Mouse (Mus musculus) heart, embryonic 12.5 days (tissue): ENCODE results near the gene Cep55. TPM values are rescaled to one million over a fixed set of nuclear protein-coding genes. Genes with fewer than 3 reads are reported as not detected.

ENCODE experiments used
- ATAC-seq: fragments of 200-750 bp; cut with Nextera tagmentation; 2 replicates; pipeline ENCODE4 v1.8.0; 2017; ENCODE audit warnings: moderate TSS enrichment, moderate library complexity; ENCODE audit not compliant: insufficient number of reproducible peaks, low FRiP score
- H3K27ac ChIP-seq: fragments of 300-500 bp; sonication (generic); 2 replicates; pipeline ENCODE4 v1.5.1; 2016; ENCODE audit warnings: mild to moderate bottlenecking, moderate library complexity; ENCODE audit not compliant: poor library complexity, severe bottlenecking
- H3K27me3 ChIP-seq: fragments of 300-500 bp; sonication (generic); replicated peaks from 2 replicates; pipeline ENCODE4 v1.6.1; 2016; ENCODE audit warnings: mild to moderate bottlenecking, moderate library complexity
- H3K36me3 ChIP-seq: fragments of 300-500 bp; sonication (generic); 2 replicates; pipeline ENCODE4 v1.6.1; 2016; ENCODE audit warnings: mild to moderate bottlenecking, moderate library complexity
- H3K4me1 ChIP-seq: fragments of 300-500 bp; sonication (generic); replicated peaks from 2 replicates; pipeline ENCODE4 v1.6.1; 2016; ENCODE audit warnings: mild to moderate bottlenecking
- H3K4me2 ChIP-seq: fragments of 300-500 bp; sonication (generic); 2 replicates; pipeline ENCODE4 v1.6.1; 2016; ENCODE audit warnings: mild to moderate bottlenecking, moderate library complexity
- H3K4me3 ChIP-seq: fragments of 300-500 bp; sonication (generic); 2 replicates; pipeline ENCODE4 v1.5.1; 2016; ENCODE audit warnings: mild to moderate bottlenecking
- H3K9ac ChIP-seq: fragments of 300-500 bp; sonication (generic); 2 replicates; pipeline ENCODE4 v1.6.1; 2016; ENCODE audit warnings: mild to moderate bottlenecking, moderate library complexity
- H3K9me3 ChIP-seq: fragments of 300-500 bp; sonication (generic); replicated peaks from 2 replicates; pipeline ENCODE4 v1.6.1; 2016; ENCODE audit warnings: mild to moderate bottlenecking, moderate library complexity
- WGBS: fragments of 180-500 bp; shearing (Covaris S2); methylation state at CpG from one replicate; pipeline ENCODE4 v1.1.7; 2016; 5-methylcytosine and 5-hydroxymethylcytosine counted together
- polyA plus RNA-seq: library from polyadenylated mRNA; unstranded; fragments of >200 nt; fragmentation: Nextera tagmentation; extraction: Ambion mirVana; gene quantifications from 2 replicates; pipeline ENCODE4 v1.2.1, GENCODE M21; 2016

Cep55 gene
- 34.5 and 35.9 TPM in 2 replicates for polyA plus RNA-seq

GRCm38 (mm10) chr19:38054720-38055192 is at the start of gene Cep55:
Cep55 (plus strand) TSS chr19:38055011.
- WGBS = under 1% methylated on average over 36 of the region's 36 CpGs
- peak; percentile 94 for ATAC-seq
- Histone ChIP-seq H3K27ac (peak within 1 kb of the TSS; percentile 62), H3K9ac (peak within 1 kb of the TSS; percentile 77), H3K9me3 (no peaks in the 10 kb centered on the region), H3K36me3 (peaks cover 14% of the 10 kb centered on the region), H3K4me3 (peak within 1 kb of the TSS; percentile 70), H3K4me2 (peak within 1 kb of the TSS; percentile 78), H3K4me1 (peaks cover 3% of the 10 kb centered on the region; the same call in 1 of the 2 replicates), H3K27me3 (no peaks in the 10 kb centered on the region)

DNA sequence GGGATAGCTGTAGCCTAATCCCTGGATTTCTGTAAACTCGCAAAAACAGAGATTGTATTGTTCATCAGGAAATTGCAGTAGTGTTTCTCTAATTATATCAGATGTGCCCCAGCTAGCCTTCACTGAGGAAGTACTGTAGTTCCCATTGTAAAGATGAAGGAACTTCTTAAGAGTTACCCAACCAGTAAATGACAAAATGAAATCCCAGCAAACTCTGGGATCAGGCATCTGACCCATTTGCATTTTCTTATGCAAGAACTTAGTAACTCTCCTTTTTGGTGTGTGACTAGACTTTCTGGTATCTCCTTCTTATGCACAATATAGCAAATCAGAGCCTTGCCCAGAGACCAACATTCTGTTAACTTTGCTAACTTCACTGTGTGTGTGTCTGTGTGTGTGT is 43.4 kb upstream of the Cep55 start:
- no peak overlapping the region for H3K4me3 ChIP-seq
- no peaks in the 10 kb centered on the region for H3K27me3 ChIP-seq
- H3K9me3 ChIP-seq = no peaks in the 10 kb centered on the region
- no peak for ATAC-seq
- H3K36me3 ChIP-seq = no peaks in the 10 kb centered on the region
- peaks cover 6% of the 10 kb centered on the region for H3K4me1 ChIP-seq
- 58% methylated on average over 1 of the region's 1 CpGs for WGBS
- no peak overlapping the region for H3K4me2 ChIP-seq
- no peak overlapping the region for H3K9ac ChIP-seq
- H3K27ac ChIP-seq = no peak overlapping the region

DNA sequence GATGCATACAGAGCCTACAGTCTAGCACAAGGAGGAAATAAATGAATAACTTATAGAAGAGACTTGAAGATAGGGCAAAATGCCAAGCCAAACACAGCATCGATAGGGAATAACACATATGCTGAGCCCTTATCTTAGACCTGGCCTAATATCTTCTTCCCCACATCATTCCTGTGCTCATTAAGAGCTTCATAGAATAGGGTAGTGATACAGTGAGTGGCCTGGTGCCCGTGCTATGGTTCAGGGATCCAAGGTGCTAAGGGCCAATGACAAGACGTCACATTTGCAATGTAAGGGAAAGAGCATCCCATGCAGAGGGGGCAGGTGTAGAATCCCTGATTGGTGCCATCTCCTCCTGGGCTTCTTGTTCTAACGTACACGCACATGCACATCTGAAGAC is 40.4 kb upstream of the Cep55 start:
- H3K27me3 ChIP-seq = no peaks in the 10 kb centered on the region
- no peaks in the 10 kb centered on the region for H3K36me3 ChIP-seq
- WGBS = 71% methylated on average over 5 of the region's 5 CpGs
- H3K9ac ChIP-seq = no peak overlapping the region
- no peak for ATAC-seq
- no peak overlapping the region for H3K4me3 ChIP-seq
- peaks cover 6% of the 10 kb centered on the region for H3K4me1 ChIP-seq
- H3K9me3 ChIP-seq = no peaks in the 10 kb centered on the region
- no peak overlapping the region for H3K4me2 ChIP-seq
- no peak overlapping the region for H3K27ac ChIP-seq

- H3K36me3 ChIP-seq = no peaks in the 10 kb centered on the region
- no peak overlapping the region for H3K27ac ChIP-seq
- no peak overlapping the region for H3K4me3 ChIP-seq
- H3K27me3 ChIP-seq = no peaks in the 10 kb centered on the region
- H3K4me2 ChIP-seq = no peak overlapping the region
- no peak overlapping the region for H3K9ac ChIP-seq
- peak; percentile 79 for ATAC-seq
- WGBS = 7% methylated on average over 1 of the region's 1 CpGs
- H3K9me3 ChIP-seq = no peaks in the 10 kb centered on the region
- H3K4me1 ChIP-seq = peaks cover 6% of the 10 kb centered on the region
Measured at GRCm38 (mm10) chr19:38015180-38015872, 39.5 kb upstream of the Cep55 start.

GRCm38 (mm10) chr19:38015873-38016254 is 38.9 kb upstream of the Cep55 start:
- no peak overlapping the region for H3K27ac ChIP-seq
- no peak overlapping the region for H3K4me3 ChIP-seq
- no peak overlapping the region for H3K9ac ChIP-seq
- H3K9me3 ChIP-seq = no peaks in the 10 kb centered on the region
- H3K4me2 ChIP-seq = no peak overlapping the region
- no peak for ATAC-seq
- 70% methylated on average over 1 of the region's 1 CpGs for WGBS
- H3K36me3 ChIP-seq = no peaks in the 10 kb centered on the region
- H3K4me1 ChIP-seq = peaks cover 6% of the 10 kb centered on the region
- no peaks in the 10 kb centered on the region for H3K27me3 ChIP-seq

DNA sequence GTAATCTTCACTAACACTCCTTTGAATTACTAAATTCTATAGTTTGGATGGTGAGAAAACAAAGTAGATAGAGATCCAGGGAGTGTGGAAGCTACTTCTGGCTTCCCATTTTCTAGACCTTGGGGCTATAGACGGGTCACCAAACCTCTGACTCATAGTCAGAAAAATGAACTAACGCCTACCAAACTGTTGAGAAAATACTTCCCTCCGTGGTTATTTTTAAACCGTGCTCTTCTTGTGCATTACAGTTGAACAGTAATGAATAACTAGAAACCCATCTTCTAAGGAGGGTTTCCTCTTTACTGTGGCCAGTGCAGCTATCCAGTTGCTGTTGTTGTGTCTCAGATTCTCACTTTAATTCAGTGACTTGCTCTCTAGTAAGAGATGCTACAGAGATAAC is 32.1 kb upstream of the Cep55 start:
- H3K4me2 ChIP-seq = no peak overlapping the region
- no peak overlapping the region for H3K4me3 ChIP-seq
- H3K4me1 ChIP-seq = peaks cover 27% of the 10 kb centered on the region
- no peak for ATAC-seq
- H3K36me3 ChIP-seq = no peaks in the 10 kb centered on the region
- no peaks in the 10 kb centered on the region for H3K27me3 ChIP-seq
- H3K27ac ChIP-seq = no peak overlapping the region
- WGBS = 47% methylated on average over 4 of the region's 4 CpGs
- no peak overlapping the region for H3K9ac ChIP-seq
- no peaks in the 10 kb centered on the region for H3K9me3 ChIP-seq

DNA sequence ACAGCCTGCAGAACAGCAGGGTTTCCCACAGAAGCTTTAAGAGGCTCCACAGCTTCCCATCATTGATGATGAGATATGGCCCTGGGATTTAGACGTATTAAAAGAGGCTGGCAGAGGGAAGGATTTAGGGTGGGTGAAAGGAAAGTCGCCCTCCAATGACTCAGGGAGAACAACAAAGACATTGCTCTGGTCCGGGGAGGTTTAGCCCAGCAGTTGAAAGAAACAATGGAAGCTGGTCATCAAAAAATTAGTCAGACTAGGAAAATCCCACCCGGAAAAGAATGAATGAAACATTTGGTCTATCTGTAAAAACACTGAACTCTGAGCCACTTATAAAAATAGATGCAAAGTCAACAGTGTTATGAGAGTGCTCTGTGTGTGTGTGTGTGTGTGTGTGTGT is 31.2 kb upstream of the Cep55 start:
- Histone ChIP-seq H3K9ac (no peak overlapping the region), H3K27ac (no peak overlapping the region), H3K4me2 (no peak overlapping the region), H3K4me3 (no peak overlapping the region), H3K36me3 (no peaks in the 10 kb centered on the region), H3K9me3 (no peaks in the 10 kb centered on the region), H3K4me1 (peaks cover 32% of the 10 kb centered on the region), H3K27me3 (no peaks in the 10 kb centered on the region)
- WGBS = 71% methylated on average over 4 of the region's 4 CpGs
- ATAC-seq = no peak

DNA sequence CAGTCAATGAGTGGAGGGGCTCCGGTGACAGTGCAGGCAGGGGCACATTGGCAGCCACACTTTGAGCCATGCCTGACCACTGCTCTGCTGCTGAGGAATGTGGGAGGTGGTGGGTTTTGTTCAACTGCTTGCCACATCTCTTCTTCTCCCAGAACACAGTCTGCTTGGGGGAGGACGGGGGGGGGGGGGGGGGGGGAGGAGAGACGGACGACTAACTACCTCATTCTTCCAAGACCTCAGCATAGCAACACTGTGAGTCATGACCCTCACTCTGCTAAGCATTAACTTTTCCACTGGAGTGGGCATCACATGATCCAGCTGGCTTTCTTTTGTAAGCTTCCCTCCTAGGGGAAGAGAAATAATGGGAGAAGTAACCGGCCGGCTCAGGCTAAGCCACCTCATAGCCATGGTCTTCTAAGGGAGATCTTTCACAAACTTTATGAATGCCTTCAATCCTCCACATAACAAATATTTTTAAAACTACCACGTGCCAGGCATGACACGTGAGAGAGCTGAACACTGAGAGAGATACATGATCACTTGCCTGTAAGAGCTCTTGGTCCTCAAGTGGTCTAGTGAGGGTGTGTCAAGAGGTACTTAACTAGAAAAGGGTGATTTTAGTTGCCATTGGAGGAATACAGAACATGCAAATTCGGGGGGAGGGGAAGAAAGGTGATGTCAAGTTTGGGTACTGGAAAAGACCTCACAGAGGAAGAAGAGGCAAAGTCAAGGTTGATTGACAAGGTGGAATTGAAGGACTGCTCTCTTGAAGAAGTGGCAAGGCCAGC is 29.4 kb upstream of the Cep55 start:
- no peaks in the 10 kb centered on the region for H3K27me3 ChIP-seq
- no peaks in the 10 kb centered on the region for H3K9me3 ChIP-seq
- H3K9ac ChIP-seq = no peak overlapping the region
- 40% methylated on average over 8 of the region's 9 CpGs for WGBS
- no peaks in the 10 kb centered on the region for H3K36me3 ChIP-seq
- H3K4me3 ChIP-seq = no peak overlapping the region
- H3K27ac ChIP-seq = peak overlapping the region; percentile 47; the same call in 1 of the 2 replicates
- peak overlapping the region; percentile 19; the same call in 1 of the 2 replicates for H3K4me2 ChIP-seq
- peaks cover 37% of the 10 kb centered on the region for H3K4me1 ChIP-seq
- peak; percentile 76 for ATAC-seq

- Histone ChIP-seq H3K9me3 (no peaks in the 10 kb centered on the region), H3K36me3 (no peaks in the 10 kb centered on the region), H3K4me2 (no peak overlapping the region), H3K4me3 (no peak overlapping the region), H3K4me1 (peaks cover 40% of the 10 kb centered on the region), H3K27me3 (no peaks in the 10 kb centered on the region), H3K9ac (no peak overlapping the region), H3K27ac (peak overlapping the region; percentile 47; the same call in 1 of the 2 replicates)
- 64% methylated on average over 8 of the region's 8 CpGs for WGBS
- no peak for ATAC-seq
Measured at GRCm38 (mm10) chr19:38026211-38026624, 28.6 kb upstream of the Cep55 start.

- Histone ChIP-seq H3K36me3 (no peaks in the 10 kb centered on the region), H3K27ac (no peak overlapping the region), H3K27me3 (no peaks in the 10 kb centered on the region), H3K9me3 (no peaks in the 10 kb centered on the region), H3K4me3 (no peak overlapping the region), H3K4me1 (peaks cover 43% of the 10 kb centered on the region), H3K4me2 (no peak overlapping the region), H3K9ac (no peak overlapping the region)
- WGBS = 76% methylated on average over 6 of the region's 6 CpGs
- ATAC-seq = no peak
Measured at GRCm38 (mm10) chr19:38027389-38027788, 27.4 kb upstream of the Cep55 start.

- H3K27ac ChIP-seq = no peak overlapping the region
- no peak overlapping the region for H3K4me2 ChIP-seq
- no peaks in the 10 kb centered on the region for H3K27me3 ChIP-seq
- H3K36me3 ChIP-seq = no peaks in the 10 kb centered on the region
- no peak overlapping the region for H3K4me3 ChIP-seq
- no peaks in the 10 kb centered on the region for H3K9me3 ChIP-seq
- no peak for ATAC-seq
- H3K9ac ChIP-seq = no peak overlapping the region
- WGBS = 48% methylated on average over 10 of the region's 10 CpGs
- H3K4me1 ChIP-seq = peaks cover 43% of the 10 kb centered on the region
Measured at GRCm38 (mm10) chr19:38027881-38028521, 26.8 kb upstream of the Cep55 start.
